Mouse (Mus musculus) bone marrow, adult 2 months (tissue): ENCODE results near the gene Lcn9. TPM values are rescaled to one million over a fixed set of nuclear protein-coding genes. Genes with fewer than 3 reads are reported as not detected.

ENCODE experiments used
- H3K27ac ChIP-seq: fragments of 200-500 bp; 2 replicates; pipeline ENCODE4 v1.5.1; 2012; ENCODE audit warnings: low read depth, mild to moderate bottlenecking, control low read depth, inconsistent platforms, low read length; ENCODE audit not compliant: control insufficient read depth, poor library complexity, insufficient read depth
- H3K4me1 ChIP-seq: fragments of 200-500 bp; 2 replicates; pipeline ENCODE4 v1.6.1; 2011; ENCODE audit warnings: low read length; ENCODE audit not compliant: control insufficient read depth, insufficient read depth
- H3K4me3 ChIP-seq: fragments of 200-500 bp; replicated peaks from 2 replicates; pipeline ENCODE3; 2011; ENCODE audit warnings: mild to moderate bottlenecking, low read depth, low read length, control low read depth; ENCODE audit not compliant: control insufficient read depth
- CTCF ChIP-seq: fragments of 200-500 bp; IDR thresholded peaks from 2 replicates; pipeline ENCODE4 v1.5.1; 2011; ENCODE audit warnings: low read length, control low read depth; ENCODE audit not compliant: control insufficient read depth, insufficient read depth
- POLR2A ChIP-seq: fragments of 200-500 bp; IDR thresholded peaks from 2 replicates; pipeline ENCODE4 v1.6.1; 2011; ENCODE audit warnings: low read depth, mild to moderate bottlenecking, control low read depth, low read length, borderline replicate concordance; ENCODE audit not compliant: control insufficient read depth
- WGBS: fragments of 180-500 bp; shearing (Covaris S2); methylation state at CpG from one replicate; pipeline ENCODE4 v1.1.7; 2018; 5-methylcytosine and 5-hydroxymethylcytosine counted together
- polyA plus RNA-seq: library from polyadenylated mRNA; stranded (reverse); fragments of >200 nt; gene quantifications from 2 replicates; pipeline ENCODE4 v1.2.4, GENCODE M21; 2011; ENCODE audit warnings: low replicate concordance; ENCODE audit not compliant: missing spikeins, insufficient read depth, insufficient read length

Lcn9 gene
- polyA plus RNA-seq, result not detected in 2 replicates

GRCm38 (mm10) chr2:25822806-25823205 lies at the start of gene Lcn9:
Gene Lcn9 (plus strand): TSS chr2:25823153.
- Histone ChIP-seq H3K4me1 (no peaks in the 10 kb centered on the region), H3K27ac (no peak within 1 kb of the TSS), H3K4me3 (no peak within 1 kb of the TSS)
- TF ChIP-seq POLR2A, result no peak
- TF ChIP-seq CTCF, result no peak
- WGBS, result 22% methylated on average over 1 of the region's 1 CpGs

GRCm38 (mm10) chr2:25773507-25773906 lies 49.4 kb upstream of the Lcn9 start:
- TF ChIP-seq POLR2A (no peak), CTCF (no peak)
- H3K4me3 ChIP-seq, result no peak overlapping the region
- WGBS, result 77% methylated on average over 2 of the region's 2 CpGs
- no peak overlapping the region for H3K27ac ChIP-seq
- no peaks in the 10 kb centered on the region for H3K4me1 ChIP-seq

DNA sequence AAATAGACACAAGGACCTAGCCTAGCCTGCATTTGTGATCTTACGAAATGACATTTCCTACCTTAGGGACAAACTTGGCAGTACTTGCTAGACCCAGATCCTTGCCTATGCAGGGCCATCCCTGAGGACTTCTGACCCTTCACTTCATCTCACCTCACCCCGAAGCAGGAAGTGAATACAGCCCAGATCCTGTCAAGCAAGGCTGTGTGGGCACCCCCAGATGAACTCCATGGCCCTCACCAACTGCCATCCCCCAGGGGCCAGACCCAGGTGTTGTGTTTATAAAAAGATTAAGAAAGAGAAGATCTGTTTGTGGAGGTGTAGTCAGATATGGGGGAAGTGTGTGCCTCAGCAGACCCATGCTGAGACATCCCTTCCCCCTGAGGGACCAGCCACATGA lies 48.3 kb upstream of the Lcn9 start:
- 52% methylated on average over 2 of the region's 2 CpGs for WGBS
- TF ChIP-seq POLR2A, result no peak
- TF ChIP-seq CTCF, result no peak

DNA sequence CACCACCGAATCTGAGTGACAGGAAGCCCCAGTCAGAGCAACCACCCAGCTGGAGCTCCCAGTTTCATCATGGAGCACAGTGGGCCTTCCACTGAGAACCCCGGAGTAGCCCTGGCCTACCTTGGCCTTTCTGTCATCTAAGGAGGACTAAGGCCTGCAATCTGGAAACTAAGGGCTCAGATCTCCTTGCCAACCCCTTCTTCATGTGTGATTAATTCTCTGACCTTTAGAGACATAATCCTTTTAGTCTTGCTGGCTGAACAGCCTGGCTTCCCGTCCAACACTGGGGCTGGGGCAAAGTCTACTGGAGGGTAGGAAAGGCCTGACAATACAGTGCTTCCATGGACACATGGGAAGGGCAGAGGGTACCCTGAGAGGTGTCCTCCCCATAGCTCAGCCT lies 47.0 kb upstream of the Lcn9 start:
- H3K27ac ChIP-seq, result no peak overlapping the region
- no peak overlapping the region for H3K4me3 ChIP-seq
- no peak for TF ChIP-seq POLR2A
- no peak for TF ChIP-seq CTCF
- no peaks in the 10 kb centered on the region for H3K4me1 ChIP-seq
- 62% methylated on average over 3 of the region's 3 CpGs for WGBS

More for the DNA sequence above, 48.3 kb upstream of the Lcn9 start:
- Histone ChIP-seq H3K27ac (no peak overlapping the region), H3K4me1 (no peaks in the 10 kb centered on the region), H3K4me3 (no peak overlapping the region)

GRCm38 (mm10) chr2:25776717-25777116 lies 46.2 kb upstream of the Lcn9 start, which contains the start of gene Lcn11:
Gene Lcn11 (plus strand): TSS chr2:25777017.
- WGBS, result 80% methylated on average over 1 of the region's 1 CpGs
- H3K27ac ChIP-seq, result no peak within 1 kb of the TSS
- H3K4me1 ChIP-seq, result no peaks in the 10 kb centered on the region
- TF ChIP-seq POLR2A (no peak), CTCF (no peak)
- no peak within 1 kb of the TSS for H3K4me3 ChIP-seq

DNA sequence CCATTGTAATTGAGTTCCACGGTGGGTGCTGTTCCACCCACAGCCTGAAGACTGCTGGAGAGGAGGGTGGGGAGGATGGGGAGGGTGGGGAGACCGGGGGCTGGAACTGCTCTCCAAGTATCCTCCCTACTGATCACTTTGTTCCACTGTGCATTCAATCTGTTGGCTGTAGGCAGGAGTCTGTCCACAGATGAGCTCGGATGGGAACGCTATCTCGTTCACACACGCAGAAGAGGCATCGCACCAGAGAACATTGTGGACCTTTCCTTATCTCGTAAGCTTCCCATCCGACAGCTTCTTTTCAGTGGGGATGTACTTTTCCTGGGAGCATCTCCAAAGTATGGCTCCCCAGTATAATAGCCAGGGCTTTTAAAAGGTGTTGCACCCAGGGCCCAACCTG lies 43.9 kb upstream of the Lcn9 start:
- Histone ChIP-seq H3K4me3 (no peak overlapping the region), H3K27ac (no peak overlapping the region), H3K4me1 (no peaks in the 10 kb centered on the region)
- TF ChIP-seq POLR2A, result no peak
- TF ChIP-seq CTCF, result no peak
- 81% methylated on average over 9 of the region's 9 CpGs for WGBS

DNA sequence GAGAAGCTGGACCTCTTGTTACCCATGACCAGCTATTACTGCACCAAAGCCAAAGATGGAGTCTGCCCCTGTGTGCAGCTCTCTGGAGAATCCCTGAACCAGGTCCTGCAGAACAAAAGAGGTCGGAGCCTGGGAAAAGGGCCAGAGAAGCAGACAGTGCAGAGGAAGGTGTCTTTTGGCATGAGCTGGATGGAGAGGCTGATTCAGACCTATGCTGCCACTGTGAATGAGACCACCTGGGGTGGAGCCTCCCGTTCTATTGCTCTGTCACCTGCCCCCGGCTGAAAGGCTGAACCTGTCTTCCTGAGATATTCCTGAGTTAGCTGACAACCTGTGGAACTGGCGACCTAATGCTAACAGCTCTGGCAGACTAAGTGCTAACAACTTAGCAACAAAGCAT lies 42.0 kb upstream of the Lcn9 start:
- H3K27ac ChIP-seq, result no peak overlapping the region
- no peak overlapping the region for H3K4me3 ChIP-seq
- no peak for TF ChIP-seq POLR2A
- TF ChIP-seq CTCF, result no peak
- no peaks in the 10 kb centered on the region for H3K4me1 ChIP-seq
- 49% methylated on average over 4 of the region's 4 CpGs for WGBS

DNA sequence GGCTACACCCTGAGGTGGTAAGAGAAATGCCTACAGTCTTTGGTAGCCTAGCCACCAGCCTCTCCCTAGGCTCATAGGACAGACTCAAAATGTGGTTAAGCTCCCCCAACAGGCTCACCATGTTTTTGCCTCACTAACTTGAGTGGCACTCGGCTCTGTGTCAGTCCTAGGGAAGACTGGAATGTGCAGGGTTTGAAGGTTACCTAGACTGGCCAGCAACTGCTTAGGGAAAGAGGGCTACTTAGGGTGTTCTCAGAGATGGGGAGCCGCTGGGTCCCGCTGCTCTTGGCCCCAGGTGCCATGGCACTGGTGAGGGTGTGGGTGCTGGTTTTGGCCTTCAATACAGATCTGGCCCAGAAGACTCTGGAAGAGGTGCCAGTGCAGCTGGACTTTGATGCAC lies 41.0 kb upstream of the Lcn9 start, which contains the start of gene Gm13539:
Gene Gm13539 (plus strand): TSS at position 301 of the 400 bp plus-strand sequence.
- WGBS, result 77% methylated on average over 3 of the region's 3 CpGs
- no peak within 1 kb of the TSS for H3K4me3 ChIP-seq
- H3K4me1 ChIP-seq, result no peaks in the 10 kb centered on the region
- no peak for TF ChIP-seq POLR2A
- no peak for TF ChIP-seq CTCF
- no peak within 1 kb of the TSS for H3K27ac ChIP-seq
